Mouse (Mus musculus) cerebellum, postnatal 4 days (tissue): ENCODE data around the gene Muc20.
A peak's percentile ranks its signal among the peaks of the same experiment; 100 is the strongest.

Experiments used
- DNase-seq, 2 experiments: peaks; one replicate each; pipeline ENCODE4 v3.0.0; 2022; ENCODE audit warnings: low spot score in 2 of 2, mixed read lengths in 1 of 2

Gene Muc20

GRCm38 (mm10) chr16:32796676-32797425 lies 384 bp downstream of the Muc20 start:
- no peak for DNase-seq

- no peak for DNase-seq
Observed at GRCm38 (mm10) chr16:32795177-32795576, 2.1 kb downstream of the Muc20 start.

GRCm38 (mm10) chr16:32790056-32790455 lies 7.2 kb downstream of the Muc20 start:
- DNase-seq = no peak

- DNase-seq = peak in 1 of 2 experiments; percentile 16
Observed at GRCm38 (mm10) chr16:32784840-32785239, 12.4 kb downstream of the Muc20 start.

GRCm38 (mm10) chr16:32783324-32784062 lies 13.7 kb downstream of the Muc20 start:
- no peak for DNase-seq

- DNase-seq = no peak
Observed at GRCm38 (mm10) chr16:32778956-32779355, 18.3 kb downstream of the Muc20 start.

GRCm38 (mm10) chr16:32776676-32777075 lies 20.6 kb downstream of the Muc20 start:
- no peak for DNase-seq

- DNase-seq = no peak
Observed at GRCm38 (mm10) chr16:32766904-32767303, 30.3 kb downstream of the Muc20 start.

- no peak for DNase-seq
Observed at GRCm38 (mm10) chr16:32764961-32765360, 32.3 kb downstream of the Muc20 start.

- no peak for DNase-seq
Observed at GRCm38 (mm10) chr16:32764550-32764949, 32.7 kb downstream of the Muc20 start.

GRCm38 (mm10) chr16:32750242-32751127 lies 46.8 kb downstream of the Muc20 start:
- DNase-seq = no peak

GRCm38 (mm10) chr16:32745852-32746251 lies 51.4 kb downstream of the Muc20 start:
- no peak for DNase-seq

GRCm38 (mm10) chr16:32742712-32743111 lies 54.5 kb downstream of the Muc20 start:
- no peak for DNase-seq

- DNase-seq = no peak
Observed at GRCm38 (mm10) chr16:32741366-32741765, 55.9 kb downstream of the Muc20 start.

GRCm38 (mm10) chr16:32740003-32740663 lies 57.1 kb downstream of the Muc20 start:
- no peak for DNase-seq

- no peak for DNase-seq
Observed at GRCm38 (mm10) chr16:32736022-32736421, 61.2 kb downstream of the Muc20 start.

GRCm38 (mm10) chr16:32735586-32735985 lies 61.6 kb downstream of the Muc20 start, which contains the start of gene Muc4:
Gene Muc4, plus strand, starts transcription at chr16:32735886.
- DNase-seq = no peak

- no peak for DNase-seq
Observed at GRCm38 (mm10) chr16:32733213-32733612, 64.0 kb downstream of the Muc20 start.

- DNase-seq = no peak
Observed at GRCm38 (mm10) chr16:32728730-32729129, 68.5 kb downstream of the Muc20 start.

- no peak for DNase-seq
Observed at GRCm38 (mm10) chr16:32728240-32728639, 69.0 kb downstream of the Muc20 start.
